Mouse (Mus musculus) inflammation-experienced regulatory T-cells, adult 6 months (primary cell): ENCODE measurements around the gene Fbxl19. TPM values are rescaled to one million over a fixed set of nuclear protein-coding genes. Genes with fewer than 3 reads are reported as not detected.
A peak's percentile ranks its signal among the peaks of the same experiment; 100 is the strongest.

Source experiments
- ATAC-seq: one replicate; pipeline ENCODE4 v1.8.0; 2017
- polyA plus RNA-seq, 3 experiments: library from polyadenylated mRNA; unstranded; fragments of 100-300 nt; shearing (Covaris generic); gene quantifications; one replicate each; pipeline ENCODE4 v1.2.1; 2017

The Fbxl19 gene
- under 1 TPM; 0.31 to 0.87 (median 0.84) TPM for polyA plus RNA-seq

DNA sequence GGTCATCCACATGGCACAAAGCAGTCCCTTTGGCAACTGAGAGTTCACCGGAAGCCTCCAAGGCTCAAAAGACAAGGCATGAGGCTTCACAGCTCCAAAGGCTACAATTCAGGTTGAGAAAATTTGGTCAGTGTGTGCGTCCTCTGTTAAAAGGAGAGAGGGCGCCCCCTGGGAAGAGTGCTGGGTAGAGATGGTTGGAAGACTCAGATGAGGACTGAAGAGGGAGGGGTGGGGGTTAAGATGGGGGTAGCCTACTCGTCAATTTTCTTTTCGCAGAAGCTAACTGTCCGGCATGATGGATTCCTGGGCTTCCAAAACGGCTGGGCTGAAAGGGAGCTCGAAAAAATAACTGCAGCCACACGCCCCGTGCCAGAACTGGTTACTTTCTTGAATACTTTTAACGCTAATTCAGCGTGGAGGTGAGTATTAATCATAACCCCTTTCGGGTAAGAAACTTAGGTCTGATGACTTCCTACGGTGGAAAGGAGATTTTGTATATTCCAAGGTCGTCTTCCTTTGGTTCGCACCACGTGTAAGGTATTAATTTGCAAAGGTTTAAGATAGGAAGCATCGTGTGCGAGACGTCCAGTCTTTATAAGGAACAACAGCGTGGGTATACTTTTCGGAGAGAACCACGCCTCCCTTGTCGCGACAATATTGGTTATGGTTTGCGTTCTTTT lies at the start of gene Fbxl19:
TSS of gene Fbxl19 (plus strand) at position 178 of the 680 bp plus-strand sequence.
- ATAC-seq: no peak

DNA sequence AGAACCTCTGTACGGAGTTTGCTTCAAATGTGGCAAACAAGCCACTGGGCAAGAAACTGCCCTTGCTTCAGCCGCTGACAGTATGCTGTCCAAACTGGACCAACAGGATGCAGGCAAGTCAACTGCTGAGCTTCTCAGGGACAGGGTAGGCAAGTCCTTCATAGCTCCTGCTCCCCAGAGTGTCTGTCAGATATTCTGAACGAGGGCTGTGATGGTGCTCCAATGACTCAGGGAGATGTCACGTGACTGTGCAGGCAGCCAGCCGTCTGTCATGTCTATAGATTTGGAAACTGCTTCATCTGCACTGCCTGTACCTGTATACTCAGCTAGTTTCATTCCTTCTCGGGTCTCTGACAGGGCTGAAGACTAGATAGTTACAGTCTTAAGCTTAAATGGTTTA lies 45.4 kb upstream of the Fbxl19 start:
- ATAC-seq: no peak

DNA sequence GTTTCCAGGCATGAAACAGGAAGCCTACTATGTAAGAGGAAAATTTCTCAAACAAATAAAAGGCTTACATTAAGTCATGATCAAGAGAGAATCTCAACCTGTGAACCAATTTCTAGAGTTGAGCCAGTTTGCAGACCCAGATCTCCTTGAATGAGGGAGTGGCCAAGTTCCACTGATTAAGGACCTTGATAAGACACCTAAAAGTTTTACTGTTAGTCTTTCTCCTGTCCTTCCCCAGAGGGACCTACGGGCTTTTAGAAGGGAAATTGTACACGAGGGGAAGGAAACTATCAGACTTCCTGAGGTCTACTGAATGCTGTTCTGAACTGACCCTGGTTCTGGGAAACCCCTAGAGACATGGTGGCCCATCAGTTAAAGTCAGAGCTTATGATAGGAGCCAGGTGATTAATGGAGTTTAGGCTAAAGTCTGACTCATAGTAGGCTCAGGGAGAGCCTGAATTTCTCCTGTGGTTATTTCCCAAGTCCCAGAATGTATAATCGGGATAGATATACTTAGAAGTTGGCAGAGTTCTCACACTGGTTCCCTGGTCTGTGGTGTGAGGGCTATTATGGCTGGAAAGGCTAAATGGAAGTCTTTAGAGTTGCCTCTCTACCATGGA lies 43.5 kb upstream of the Fbxl19 start:
- no peak for ATAC-seq

DNA sequence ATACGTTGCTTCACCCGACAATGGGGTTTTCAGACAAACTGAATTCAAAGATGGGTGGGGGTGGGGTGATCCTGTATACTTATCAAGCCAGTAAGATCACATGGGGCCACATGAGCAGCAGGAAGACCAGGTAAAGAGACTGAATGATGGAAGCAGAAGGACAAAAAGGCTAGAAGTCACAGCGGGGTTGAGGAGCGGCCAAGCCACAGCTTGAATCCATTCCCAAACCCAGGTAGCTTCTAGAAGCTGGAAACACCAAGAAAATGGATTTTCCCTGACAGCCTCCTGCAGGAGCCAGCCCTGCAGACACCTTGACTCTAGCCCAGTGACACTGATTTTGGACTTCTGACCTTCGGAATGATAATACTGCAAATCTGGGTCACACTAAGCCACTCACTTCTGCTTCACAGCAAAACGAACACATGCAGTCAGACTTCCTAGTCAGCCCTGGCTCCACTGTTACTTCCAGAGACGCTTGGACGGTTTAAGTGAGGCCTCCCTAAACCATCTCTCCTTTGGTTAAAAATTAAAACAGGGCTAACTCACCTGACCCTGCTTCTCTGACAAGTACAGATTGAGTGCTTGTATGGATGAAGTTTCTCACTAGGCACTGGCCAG lies 40.7 kb upstream of the Fbxl19 start:
- no peak for ATAC-seq

DNA sequence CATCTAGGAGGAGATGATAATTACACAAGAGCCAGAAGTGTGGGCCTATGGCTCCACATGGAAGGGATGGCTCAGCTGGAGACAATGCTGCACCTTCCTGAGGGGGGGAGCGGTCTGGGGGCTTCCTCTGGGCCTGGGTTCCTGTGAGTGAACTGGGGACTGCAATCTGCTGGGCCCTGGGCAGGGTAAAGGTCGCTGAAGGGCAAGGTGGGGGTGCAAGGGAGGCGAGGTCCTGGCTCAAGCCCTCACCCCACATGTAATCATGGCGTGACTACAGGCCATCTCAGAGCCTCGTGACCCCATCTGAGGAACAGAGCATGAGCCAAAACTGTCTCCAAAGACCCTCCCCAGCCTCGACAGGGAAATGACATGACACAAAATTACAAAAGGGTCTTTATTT lies 39.7 kb upstream of the Fbxl19 start:
- no peak for ATAC-seq

DNA sequence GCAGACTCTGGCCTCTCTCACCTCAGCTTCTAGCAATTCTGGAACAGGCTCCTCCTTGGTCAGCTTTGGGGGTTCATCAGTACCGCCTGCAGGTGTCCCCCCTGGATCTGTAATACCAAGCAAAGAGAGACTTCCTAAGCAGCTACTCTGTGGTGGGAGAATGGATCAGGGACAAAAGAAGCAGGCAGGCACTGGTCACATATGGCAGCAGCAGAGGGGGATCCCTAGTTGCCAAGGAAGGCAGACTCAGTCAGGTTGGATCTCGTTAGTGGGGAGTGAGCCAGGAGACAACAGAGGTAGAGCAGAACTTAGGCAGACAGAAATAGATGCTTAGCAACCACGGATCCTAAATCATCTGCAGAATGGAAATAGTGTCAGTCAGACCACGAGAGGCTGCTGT lies 38.6 kb upstream of the Fbxl19 start:
- ATAC-seq: no peak

DNA sequence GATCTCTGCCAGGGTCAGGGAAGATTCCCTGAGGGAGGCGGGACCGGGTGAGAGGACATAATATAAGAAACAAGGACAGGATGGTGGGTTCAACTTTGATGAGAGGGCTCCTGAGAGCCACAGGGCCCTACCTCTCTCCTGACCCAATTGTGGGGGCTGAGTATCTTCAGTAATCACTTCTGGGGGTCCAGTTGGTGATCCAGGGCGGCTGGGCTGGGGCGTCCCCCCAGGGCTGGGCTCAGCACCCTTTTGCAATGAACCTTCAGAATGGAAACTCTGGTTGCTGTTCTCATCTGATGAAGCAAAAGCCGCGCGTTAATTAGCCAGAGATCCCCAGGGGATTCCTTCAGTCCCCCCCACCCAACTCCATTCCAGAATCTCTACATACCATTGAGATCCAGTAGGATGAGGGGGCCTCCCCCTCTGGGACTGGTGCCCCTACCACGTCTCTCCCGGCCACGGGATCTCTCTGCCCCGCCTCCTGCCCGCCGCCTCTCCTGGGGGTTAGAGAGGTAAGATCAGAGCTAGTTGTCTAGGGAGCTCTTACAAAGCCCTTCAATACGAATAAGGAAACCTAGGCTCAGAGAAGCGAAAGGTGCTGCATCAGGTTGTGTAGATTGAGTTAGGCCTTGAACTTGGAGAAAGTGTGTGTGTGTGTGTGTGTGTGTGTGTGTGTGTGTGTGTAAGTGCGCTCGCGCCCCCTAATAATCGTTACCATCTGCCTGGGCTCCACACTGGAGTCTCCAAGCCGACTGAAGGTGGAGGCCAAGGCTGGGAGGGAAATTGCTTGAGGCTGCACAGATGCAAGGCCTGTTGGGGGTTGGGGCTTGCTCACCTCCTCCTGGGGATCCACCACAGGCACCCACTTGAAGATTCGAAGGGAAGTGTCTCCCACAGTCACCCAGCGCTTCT lies 37.0 kb upstream of the Fbxl19 start:
- no peak for ATAC-seq

DNA sequence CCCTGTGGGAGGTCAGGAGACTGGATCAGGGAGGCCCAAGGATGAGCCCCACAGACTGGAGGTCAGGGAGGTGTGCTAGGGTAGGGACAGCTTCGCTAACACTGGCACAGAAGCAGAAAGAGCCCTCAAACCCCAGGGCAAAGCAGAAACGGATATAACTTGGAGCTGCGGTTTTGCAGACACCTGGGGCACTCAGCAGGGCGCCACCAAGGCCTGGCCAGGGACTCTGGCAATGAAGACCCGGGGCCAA lies 36.5 kb upstream of the Fbxl19 start:
- ATAC-seq: no peak

DNA sequence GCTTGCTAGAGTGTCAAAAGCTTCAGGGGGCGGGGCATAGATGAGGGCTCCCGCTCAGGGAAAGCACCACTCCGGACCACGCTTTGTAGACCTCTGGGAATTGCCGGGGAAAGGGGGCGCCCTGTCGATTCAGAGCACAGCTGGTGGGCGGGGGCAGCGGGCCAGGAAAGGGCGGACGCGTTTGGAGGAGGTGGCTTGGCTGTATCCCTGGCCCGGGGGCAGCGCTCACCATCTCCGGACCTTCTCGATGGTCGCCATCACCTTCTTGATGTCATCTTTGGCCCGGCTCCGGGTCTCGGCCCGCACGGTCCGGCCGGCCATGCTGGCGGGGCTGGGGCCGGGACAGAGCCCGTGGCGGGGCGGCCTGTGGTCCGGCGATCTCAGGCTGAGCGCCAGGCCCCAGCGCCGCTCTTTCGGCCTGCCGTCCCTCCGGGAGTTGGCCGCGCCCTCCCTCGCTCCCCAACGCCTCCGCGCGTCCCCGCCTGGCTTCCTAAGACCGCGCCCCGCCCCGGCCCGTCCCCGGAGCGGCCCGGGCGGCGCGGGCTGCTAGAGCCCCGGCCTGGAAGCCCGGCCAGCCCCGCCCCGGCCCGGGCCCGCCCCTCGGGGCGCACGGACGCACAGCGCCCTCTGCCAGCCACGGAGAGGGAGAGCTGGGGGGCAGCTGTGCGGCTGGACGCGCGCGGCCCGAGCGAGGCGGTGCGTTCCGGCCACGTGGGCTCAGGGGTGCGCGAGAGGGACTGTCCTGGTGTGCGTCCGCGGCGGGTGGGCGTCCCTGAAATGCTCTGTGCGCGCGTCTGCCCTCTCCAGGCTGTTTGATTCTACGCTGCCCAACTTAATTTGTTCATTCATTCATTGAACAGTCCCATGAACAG lies 35.9 kb upstream of the Fbxl19 start, which contains the start of gene Bcl7c:
TSS of gene Bcl7c (minus strand) at position 727 of the 872 bp plus-strand sequence.
- ATAC-seq: peak; percentile 67

DNA sequence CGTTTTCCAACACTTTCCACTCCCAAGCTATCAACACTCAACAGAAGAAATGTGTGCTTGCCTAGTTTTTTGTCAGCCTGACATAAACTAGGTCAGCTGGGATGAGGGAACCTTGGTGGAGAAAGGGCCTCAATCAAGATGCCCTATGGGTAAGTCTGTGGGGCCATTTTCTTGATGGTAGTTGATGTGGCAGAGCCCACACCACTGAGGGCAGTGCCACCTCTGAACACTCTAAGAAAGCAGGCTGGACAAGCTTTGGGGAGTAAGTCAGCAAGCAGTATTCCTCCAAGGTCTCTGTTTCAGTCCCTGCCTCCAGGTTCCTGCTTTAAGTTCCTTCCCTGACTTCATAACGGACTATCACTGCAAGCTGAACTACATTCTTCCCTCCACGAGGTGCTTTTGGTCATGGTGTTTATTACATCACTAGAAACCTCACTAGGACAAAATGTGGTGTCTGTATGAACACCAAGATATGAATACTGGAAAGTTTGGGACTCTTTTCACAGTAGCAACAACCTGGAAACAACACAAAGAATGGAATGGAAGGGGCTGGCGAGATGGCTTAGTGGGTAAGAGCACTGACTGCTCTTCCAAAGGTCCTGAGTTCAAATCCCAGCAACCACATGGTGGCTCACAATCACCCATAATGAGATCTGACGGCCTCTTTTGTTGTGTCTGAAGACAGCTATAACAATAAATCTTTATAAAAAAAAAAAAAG lies 34.9 kb upstream of the Fbxl19 start:
- ATAC-seq: no peak

DNA sequence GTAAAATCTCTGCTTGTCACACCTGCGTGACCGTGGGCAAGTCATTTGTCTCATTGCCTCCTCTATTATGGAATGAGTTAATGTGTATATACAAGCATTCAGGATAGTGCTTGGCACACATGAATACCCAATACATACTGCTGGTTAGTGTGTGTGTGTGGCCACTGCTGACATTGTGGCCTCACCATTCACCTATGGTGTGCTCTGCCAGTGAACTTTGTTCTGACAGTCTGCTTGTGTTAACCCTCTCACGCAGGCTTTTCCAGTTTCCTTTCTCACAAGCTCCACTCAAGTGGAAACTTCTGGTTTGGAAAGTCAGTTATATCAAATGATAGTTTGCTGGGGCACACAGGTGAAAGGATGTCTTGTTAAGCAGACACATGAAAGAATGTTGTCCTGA lies 33.3 kb upstream of the Fbxl19 start:
- ATAC-seq: no peak

DNA sequence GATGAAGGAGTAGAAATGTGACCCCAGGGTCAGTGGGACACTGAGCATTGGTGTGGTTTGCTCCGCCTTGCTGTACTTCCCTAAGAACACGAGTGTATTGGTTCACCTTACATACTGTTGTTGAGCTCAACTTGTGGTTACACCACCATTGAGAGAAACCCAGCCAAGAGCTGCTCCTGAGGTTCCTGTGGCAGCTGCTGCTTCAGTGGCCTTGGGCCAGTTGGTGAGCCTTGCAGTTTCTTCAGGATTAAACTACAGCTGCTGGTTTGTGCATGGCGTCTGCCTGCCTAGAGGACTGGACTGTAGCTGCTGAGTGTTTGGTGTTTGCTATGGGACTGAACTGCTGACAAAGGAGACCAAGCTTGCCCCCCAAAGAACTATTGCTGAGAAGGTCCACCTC lies 32.9 kb upstream of the Fbxl19 start:
- ATAC-seq: no peak

DNA sequence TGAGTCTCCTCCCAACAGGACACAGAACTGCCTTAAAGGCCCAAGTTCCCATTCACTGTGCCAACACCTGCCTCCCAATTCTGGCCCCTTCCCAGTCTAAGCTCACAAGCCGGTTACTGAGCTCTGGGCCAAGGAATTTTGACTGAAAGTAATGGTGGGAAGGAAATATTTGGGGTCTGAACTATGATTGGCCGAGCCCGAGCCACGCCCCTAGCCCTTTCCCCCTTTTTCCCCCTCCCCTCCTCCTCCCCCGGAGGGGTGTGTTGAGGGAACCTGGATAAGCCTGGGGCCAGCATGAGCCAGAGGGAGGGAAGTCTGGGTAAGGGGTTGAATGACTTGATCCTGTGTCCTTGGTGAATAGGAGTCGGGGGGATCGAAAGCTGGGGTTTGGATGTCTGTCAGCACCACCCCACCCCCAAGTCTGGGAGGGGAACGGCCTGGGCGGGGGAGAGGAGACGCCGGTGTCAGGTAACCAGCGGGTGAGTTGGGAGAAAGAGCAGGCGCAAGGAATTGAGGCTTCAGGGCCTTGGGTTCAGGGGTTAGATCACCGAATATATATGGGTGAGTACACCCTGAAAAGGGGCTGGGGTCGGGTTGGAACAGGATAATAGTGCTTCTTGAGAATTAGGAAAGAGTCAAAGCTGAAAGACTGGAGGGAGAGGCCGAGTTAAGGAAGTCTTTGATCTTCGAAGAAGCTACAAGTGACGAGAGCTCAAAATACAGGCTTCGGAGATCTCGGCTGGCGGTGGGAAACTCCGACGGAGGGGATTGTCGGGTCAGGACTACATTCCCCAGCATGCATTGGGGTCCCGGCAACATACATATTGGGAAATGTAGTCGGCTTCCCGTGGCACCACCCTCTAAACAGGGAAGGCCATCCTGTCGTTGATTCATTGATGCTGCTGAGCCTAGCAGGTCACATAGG lies 31.6 kb upstream of the Fbxl19 start, which contains the start of gene Ctf1:
TSS of gene Ctf1 (plus strand) at position 276 of the 925 bp plus-strand sequence.
- no peak for ATAC-seq

DNA sequence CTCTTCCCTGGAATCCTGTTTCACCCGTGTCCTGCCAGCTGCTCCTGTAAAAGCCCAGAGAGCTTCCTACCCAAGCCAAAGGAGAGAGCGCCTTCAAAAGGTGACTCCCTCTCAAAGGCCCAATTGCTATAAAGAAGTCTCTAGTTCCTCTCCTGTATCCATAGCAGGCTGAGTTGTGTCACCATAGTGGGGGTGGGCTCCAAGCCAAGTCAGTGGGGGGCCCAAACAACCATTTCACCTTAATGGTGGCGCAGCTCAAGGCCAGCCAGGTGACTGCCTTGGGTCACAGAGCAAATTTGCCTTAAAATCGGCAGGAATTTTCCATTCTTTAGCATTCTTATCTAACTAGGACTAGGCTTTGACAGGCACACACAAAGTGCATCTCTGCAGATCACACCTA lies 29.5 kb upstream of the Fbxl19 start:
- ATAC-seq: no peak

DNA sequence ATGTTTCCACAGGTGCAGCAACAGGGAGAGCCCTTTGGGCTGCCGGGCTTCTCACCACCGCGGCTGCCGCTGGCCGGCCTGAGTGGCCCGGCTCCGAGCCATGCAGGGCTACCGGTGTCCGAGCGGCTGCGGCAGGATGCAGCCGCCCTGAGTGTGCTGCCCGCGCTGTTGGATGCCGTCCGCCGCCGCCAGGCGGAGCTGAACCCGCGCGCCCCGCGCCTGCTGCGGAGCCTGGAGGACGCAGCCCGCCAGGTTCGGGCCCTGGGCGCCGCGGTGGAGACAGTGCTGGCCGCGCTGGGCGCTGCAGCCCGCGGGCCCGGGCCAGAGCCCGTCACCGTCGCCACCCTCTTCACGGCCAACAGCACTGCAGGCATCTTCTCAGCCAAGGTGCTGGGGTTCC lies 27.4 kb upstream of the Fbxl19 start:
- ATAC-seq: no peak

DNA sequence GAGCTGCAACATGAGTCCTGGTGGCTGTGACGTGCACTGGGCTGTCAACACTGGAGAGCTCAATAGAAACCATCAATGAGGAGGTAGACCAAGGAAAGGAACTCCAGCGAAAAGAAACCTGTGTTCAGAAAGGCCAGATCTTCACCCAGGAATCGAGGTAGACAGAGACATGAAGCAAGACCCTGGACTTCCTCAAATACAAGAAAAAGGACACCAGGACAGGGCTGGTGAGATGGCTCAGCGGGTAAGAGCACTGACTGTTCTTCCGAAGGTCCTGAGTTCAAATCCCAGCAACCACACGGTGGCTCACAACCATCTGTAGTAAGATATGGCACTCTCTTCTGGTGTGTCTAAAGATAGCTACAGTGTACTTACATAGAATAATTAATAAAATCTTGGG lies 26.0 kb upstream of the Fbxl19 start:
- no peak for ATAC-seq

DNA sequence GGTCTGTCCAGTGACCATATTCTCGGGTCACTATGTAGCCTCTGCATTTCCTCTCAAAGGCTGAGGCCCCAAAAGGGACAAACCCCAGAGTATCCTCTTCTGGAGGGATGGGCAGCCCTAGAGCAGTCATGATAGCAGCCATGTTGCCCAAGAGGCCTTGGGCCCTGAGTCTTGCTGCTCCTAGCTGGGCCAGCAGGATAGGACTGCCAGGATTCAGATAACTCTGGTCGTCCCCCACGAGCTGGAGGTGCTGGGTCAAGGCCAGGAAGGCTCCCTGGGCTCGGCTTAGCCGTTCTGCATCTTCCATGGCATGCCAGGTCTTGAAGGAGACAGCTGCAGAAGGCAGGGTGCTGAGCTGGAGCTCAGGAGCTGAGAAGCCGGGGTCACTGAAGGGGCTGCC lies 25.1 kb upstream of the Fbxl19 start:
- no peak for ATAC-seq

DNA sequence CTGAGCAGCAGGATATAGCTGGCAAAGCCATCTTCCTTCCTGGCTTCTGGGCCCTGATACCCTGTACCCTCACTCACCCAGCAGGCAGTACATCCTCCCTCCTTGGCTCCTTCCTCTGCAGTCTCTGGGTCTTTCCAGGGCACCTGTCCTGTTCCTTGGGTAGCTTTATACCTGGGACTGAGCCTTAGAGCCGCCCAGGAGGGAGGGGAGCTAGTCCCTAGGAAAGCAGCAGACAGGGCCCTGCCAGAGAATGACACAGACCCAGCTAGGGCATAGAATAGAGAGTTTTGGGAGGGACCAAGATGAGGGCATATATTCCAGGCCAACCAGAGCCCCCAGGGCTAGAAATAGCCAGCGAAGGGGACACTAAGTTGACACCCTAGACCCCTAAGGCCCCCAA lies 18.9 kb upstream of the Fbxl19 start:
- no peak for ATAC-seq

DNA sequence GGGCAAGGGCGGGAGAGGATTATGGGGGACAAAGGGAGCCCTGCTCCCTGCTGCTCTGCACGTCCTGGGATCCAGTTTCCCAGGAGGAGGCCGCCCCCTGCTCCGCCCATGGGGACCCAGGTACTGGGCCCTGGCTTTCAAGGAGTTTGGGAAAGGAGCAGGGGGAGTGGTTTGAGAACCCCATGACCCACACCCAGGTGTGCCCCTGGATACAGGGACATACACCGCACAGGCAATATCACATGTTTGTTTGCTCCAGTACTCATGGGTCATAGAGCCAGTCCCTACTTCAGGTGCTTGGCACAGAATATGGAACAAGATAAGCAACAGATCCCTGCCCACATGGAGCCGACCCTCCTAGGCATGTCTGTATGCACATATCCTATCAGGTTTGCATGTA lies 18.4 kb upstream of the Fbxl19 start:
- no peak for ATAC-seq

DNA sequence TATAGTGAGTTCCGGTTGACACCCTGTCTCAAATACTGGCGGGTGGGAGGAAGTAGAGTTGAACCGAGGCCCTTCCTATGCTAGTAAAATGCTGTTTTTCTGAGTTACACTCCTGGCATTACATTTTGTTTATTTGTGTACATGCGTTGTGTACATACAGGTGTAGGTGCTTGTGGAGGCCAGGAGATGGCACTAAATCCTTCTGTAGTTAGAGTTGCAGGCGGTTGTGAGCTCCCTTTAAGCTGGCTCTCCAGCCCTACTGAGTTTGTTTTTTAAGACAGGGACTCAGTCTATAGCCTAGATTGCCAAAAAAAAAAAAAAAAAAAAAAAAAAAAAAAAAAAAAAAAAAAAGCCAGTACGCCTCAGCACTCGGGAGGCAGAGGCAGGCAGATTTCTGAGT lies 16.4 kb upstream of the Fbxl19 start:
- ATAC-seq: no peak
